Mouse (Mus musculus): ENCODE measurements around the gene Sfxn4.

DNA sequence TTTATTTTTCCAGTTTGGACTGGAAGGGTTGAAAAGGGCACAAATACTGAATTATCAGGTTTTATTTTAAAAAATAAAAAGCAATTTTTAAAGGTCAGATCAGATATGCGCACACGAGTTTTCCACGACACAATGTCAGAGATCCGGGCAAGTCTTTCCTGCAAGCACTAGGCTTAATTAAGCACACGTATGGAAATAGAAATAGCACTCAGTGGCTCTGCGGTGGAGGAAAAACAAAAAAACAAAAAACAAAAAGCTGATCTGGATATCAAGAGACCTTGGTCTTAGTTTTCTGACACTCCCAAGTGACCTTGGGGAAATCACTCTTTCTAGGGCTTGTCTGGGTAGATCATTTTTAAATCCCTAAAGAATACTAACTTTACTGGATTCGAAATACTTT lies 71.8 kb downstream of the Sfxn4 start:
- no peak for TF ChIP-seq CTCF (IDR thresholded peaks at IDR 0.05; ENCODE audit: borderline replicate concordance, extremely low read depth, insufficient read depth, insufficient read length)
- no peak for TF ChIP-seq POLR2A (IDR thresholded peaks at IDR 0.05; ENCODE audit: borderline replicate concordance, extremely low read depth, insufficient read depth, insufficient read length, poor library complexity, severe bottlenecking)
